Mouse (Mus musculus): ENCODE measurements around the gene Zfp688. TPM values are rescaled to one million over a fixed set of nuclear protein-coding genes. Genes with fewer than 3 reads are reported as not detected.
A peak's percentile ranks its signal among the peaks of the same experiment; 100 is the strongest.
"Not testable (repeated sequence)": the region's sequence is repeated elsewhere in the genome, so short reads cannot be mapped to it uniquely, and the experiment has no call there.

Gene Zfp688
- polyA plus RNA-seq, 1 experiment = 19.3 TPM

DNA sequence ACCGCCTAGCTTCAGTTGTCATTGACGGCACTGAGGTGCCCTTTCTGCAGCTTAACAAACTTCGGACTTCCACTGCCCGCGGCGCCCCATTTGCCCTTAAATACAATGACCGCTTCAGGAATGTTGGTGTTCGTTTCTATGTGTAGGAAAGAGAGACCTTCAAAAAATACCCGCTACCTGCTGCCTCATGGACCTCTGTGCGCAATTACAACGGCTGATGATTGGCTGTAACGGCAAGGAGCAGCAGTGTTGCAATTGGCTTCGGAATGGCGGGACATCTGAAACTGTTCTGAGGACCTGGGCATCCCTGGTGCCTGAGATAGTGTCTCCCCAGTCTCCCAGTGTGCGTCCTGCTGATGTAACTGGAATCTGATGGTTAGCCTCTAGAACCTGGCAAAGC is 379 bp upstream of the Zfp688 start:
- Histone ChIP-seq H3K27ac (ENCODE audit: insufficient read depth, low read length) (no peak overlapping the region), H3K4me1 (ENCODE audit: control insufficient read depth, insufficient read depth, low read length) (no peaks in the 10 kb centered on the region), H3K4me3 (ENCODE audit: insufficient read depth, low read length) (peak overlapping the region; percentile 83)
- no peak for TF ChIP-seq CTCF (IDR thresholded peaks at IDR 0.05; ENCODE audit: extremely low read depth, insufficient read depth, low read length)
- no peak for TF ChIP-seq POLR2A (IDR thresholded peaks at IDR 0.05; ENCODE audit: extremely low read depth, insufficient read depth, low read length)

DNA sequence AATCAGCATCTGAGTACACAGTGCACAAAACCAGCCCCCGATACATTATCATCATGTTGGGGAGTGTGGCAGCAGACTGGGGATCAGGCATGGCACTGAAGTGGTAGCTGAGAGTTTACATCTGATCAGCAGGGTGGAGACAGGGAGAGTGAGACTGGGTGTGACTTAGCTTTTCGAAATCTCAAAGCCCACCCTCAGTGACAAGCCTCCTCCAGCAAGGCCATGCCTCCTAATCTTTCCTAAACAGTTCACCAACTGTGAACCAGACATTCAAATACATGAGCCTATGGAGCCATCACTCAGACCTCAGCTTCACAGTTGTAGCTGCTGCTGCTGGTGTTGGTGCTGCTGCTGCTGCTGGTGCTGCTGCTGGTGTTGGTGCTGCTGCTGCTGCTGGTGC is 10.4 kb downstream of the Zfp688 start:
- no peak overlapping the region for H3K4me3 ChIP-seq (ENCODE audit: insufficient read depth, low read length)
- H3K4me1 ChIP-seq (ENCODE audit: control insufficient read depth, insufficient read depth, low read length) = no peaks in the 10 kb centered on the region
- TF ChIP-seq POLR2A (IDR thresholded peaks at IDR 0.05; ENCODE audit: extremely low read depth, insufficient read depth, low read length) (no peak), CTCF (IDR thresholded peaks at IDR 0.05; ENCODE audit: extremely low read depth, insufficient read depth, low read length) (no peak)
- no peak overlapping the region for H3K27ac ChIP-seq (ENCODE audit: insufficient read depth, low read length)

DNA sequence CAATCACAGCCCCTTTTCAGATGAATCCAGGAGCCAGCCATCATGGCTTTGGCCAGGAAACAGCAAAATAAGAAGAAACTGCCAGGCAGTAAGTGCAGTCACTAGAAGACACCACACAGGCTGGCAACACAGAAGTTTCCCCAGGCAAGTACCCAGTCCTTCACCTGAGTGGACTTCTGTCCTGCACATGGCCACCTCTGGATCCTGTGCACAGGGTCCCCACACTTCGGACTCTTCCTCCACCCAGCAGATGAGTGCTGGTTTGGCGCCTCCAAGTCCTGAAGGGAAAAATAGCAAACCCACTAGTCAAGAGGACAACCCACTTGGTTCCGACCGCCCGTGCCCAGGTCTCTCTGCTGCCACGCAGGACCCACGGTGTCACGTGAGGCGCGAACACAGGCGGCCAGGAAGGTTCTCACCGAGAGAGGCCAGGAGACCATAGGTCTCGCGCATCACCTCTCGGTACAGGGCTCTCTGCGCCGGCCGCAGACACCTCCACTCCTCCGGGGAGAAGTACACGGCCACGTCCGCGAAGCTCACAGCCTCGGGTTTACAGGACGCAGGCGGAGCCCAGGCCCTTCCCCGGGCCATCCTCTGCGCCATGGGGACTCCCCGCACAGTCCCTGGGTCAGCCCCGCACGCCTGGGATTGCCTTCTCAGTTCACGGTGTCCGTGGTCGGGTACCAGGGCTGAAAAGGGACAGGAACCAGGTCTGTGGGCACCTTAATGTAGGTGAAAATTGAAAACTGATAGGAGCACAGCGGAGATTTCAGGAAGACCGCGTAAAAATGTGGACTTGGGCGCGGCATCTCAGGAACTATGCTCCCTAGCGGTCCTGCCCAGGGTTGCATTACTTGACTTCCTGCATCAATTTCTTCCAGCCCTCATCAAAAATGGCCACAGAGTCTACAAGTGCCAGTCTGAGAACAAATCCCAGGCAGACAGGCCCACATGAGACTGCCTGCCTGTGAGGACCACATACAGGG is 15.6 kb downstream of the Zfp688 start, which contains the start of gene Zfp764:
Gene Zfp764, minus strand, starts transcription at position 821 of the 986 bp plus-strand sequence.
- TF ChIP-seq POLR2A (IDR thresholded peaks at IDR 0.05; ENCODE audit: extremely low read depth, insufficient read depth, low read length) (peak; percentile 50; the same call in 1 of the 2 replicates), CTCF (IDR thresholded peaks at IDR 0.05; ENCODE audit: extremely low read depth, insufficient read depth, low read length) (peak; percentile 63)
- Histone ChIP-seq H3K27ac (ENCODE audit: insufficient read depth, low read length) (0 out of 2 replicates have a peak within 1 kb of the TSS, but pooled peaks have one; percentile 30), H3K4me3 (ENCODE audit: insufficient read depth, low read length) (peak within 1 kb of the TSS; percentile 48)
- not testable (repeated sequence) for H3K4me1 ChIP-seq (ENCODE audit: control insufficient read depth, insufficient read depth, low read length)

DNA sequence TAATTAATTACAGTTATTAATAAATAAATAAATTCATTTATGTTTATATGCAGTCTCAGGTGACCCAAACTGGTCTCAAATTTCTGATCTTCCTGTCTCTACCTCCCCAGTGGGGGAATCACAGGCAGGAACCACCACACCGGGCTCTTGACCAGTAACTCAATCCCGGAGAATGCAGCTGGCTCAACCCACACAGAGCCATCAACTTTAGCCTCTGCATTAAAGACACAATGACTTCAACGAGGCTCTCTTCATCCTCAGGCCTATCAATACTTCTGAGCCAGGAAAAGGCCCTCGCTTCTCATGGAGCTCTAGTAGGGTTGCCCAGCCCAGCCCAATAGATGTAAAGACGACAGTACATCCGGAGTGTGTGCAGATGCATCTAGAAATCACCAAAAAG is 17.8 kb downstream of the Zfp688 start:
- not testable (repeated sequence) for H3K27ac ChIP-seq (ENCODE audit: insufficient read depth, low read length); H3K4me1 ChIP-seq (ENCODE audit: control insufficient read depth, insufficient read depth, low read length); H3K4me3 ChIP-seq (ENCODE audit: insufficient read depth, low read length)

DNA sequence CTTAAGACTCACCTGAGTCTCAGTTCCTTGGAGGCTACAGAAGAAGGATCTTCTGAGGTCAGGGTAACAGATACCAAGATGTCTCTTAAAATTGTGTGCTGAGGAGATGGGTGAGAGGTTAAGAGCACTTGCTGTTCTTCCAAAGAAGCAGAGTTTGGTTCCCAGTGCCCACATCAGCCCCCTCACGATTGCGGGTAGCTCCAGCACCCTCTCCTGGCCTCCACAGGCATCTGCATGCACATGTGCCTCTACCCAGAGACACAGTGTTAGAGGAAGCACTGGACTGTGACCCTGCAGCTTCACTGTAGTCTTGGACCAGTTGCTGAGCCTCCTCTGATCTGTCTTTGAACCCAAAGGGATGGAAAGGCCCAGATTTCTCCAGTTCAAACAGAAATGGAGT is 18.9 kb downstream of the Zfp688 start:
- H3K4me3 ChIP-seq (ENCODE audit: insufficient read depth, low read length) = no peak overlapping the region
- no peak overlapping the region for H3K27ac ChIP-seq (ENCODE audit: insufficient read depth, low read length)
- H3K4me1 ChIP-seq (ENCODE audit: control insufficient read depth, insufficient read depth, low read length) = peaks cover 2% of the 10 kb centered on the region; the same call in 1 of the 2 replicates
- TF ChIP-seq POLR2A (IDR thresholded peaks at IDR 0.05; ENCODE audit: extremely low read depth, insufficient read depth, low read length) (no peak), CTCF (IDR thresholded peaks at IDR 0.05; ENCODE audit: extremely low read depth, insufficient read depth, low read length) (no peak)

DNA sequence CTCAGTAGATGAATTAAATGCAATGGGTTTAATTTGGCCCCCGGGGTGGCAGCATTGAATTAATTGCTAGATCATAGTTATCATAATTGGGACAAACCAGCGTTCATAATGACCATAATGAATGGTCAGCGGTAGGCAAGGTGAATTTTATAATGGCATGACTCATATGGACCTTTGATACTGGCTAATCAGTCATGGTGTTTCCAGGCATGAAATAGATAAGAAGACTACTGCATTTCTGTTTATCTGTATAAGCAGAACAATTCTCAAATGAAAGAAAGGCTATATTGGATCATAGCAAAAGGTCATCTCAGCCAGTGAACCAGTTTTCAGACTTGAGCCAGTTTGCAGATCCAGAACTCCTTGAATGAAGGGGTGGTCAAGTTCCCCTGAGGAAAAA is 21.5 kb downstream of the Zfp688 start:
- TF ChIP-seq POLR2A (IDR thresholded peaks at IDR 0.05; ENCODE audit: extremely low read depth, insufficient read depth, low read length) (no peak), CTCF (IDR thresholded peaks at IDR 0.05; ENCODE audit: extremely low read depth, insufficient read depth, low read length) (no peak)
- Histone ChIP-seq H3K4me1 (ENCODE audit: control insufficient read depth, insufficient read depth, low read length) (no peaks in the 10 kb centered on the region), H3K27ac (ENCODE audit: insufficient read depth, low read length) (no peak overlapping the region), H3K4me3 (ENCODE audit: insufficient read depth, low read length) (no peak overlapping the region)

DNA sequence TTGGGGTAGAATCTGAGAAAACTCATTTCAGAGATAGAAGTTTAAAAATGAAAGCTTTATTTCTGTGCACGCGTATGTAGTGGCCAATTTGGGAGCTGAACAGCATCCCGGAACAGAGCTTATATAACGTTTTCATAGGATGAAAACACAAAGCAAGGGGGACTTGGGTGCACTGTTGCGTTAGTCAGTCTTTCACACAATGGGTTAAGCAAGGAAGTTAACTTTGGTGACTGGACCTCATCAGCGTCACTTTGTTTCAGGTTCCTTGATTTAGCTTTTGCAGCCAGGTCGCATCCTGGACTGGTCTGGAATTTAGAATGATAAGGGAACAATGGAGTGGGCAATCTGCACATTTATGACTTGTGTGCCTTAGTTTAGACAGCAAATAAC is 27.9 kb downstream of the Zfp688 start:
- Histone ChIP-seq H3K4me3 (ENCODE audit: insufficient read depth, low read length) (peak overlapping the region; percentile 53), H3K4me1 (ENCODE audit: control insufficient read depth, insufficient read depth, low read length) (peaks cover 6% of the 10 kb centered on the region; the same call in 1 of the 2 replicates), H3K27ac (ENCODE audit: insufficient read depth, low read length) (no peak overlapping the region)
- TF ChIP-seq POLR2A (IDR thresholded peaks at IDR 0.05; ENCODE audit: extremely low read depth, insufficient read depth, low read length) (no peak), CTCF (IDR thresholded peaks at IDR 0.05; ENCODE audit: extremely low read depth, insufficient read depth, low read length) (no peak)

DNA sequence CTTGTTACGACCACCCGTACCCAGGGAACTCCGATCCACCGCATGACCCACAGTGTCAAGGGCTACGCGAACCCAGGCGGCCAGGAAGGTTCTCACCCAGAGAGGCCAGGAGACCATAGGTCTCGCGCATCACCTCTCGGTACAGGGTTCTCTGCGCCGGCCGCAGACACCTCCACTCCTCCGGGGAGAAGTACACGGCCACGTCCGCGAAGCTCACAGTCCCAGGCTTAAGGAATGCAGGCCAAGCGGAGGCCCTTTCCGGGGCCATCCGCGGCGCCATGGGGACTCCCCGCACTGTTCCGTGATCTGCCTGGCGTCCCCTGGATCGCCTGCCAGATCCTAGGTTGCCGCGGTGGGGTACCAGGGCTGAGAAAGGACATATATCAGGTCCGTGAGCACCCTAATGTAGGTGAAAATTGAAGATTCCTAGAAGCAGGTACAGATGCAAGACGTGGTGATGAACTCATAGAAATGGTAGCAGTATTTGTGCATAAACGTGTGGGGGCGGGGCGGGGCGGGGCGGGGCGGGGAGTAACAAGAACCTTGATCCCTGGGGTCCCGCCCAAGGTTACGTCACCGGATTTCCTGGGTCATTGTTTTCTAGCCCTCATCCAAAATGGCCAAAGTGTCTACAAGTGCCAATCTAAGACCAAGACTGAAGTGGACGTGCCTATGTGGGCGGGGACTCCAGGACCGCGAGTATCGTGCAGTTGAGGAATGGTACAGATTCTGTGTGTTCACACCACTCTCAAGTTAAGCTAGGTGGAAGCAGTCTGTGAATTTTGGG is 28.5 kb downstream of the Zfp688 start, which contains the start of gene E430018J23Rik:
Gene E430018J23Rik, minus strand, starts transcription at position 473 of the 787 bp plus-strand sequence.
- H3K27ac ChIP-seq (ENCODE audit: insufficient read depth, low read length) = peak within 1 kb of the TSS; percentile 68
- H3K4me1 ChIP-seq (ENCODE audit: control insufficient read depth, insufficient read depth, low read length) = peaks cover 6% of the 10 kb centered on the region; the same call in 1 of the 2 replicates
- peak within 1 kb of the TSS; percentile 53 for H3K4me3 ChIP-seq (ENCODE audit: insufficient read depth, low read length)
- TF ChIP-seq CTCF (IDR thresholded peaks at IDR 0.05; ENCODE audit: extremely low read depth, insufficient read depth, low read length) (no peak), POLR2A (IDR thresholded peaks at IDR 0.05; ENCODE audit: extremely low read depth, insufficient read depth, low read length) (peak; percentile 78; the same call in 1 of the 2 replicates)

DNA sequence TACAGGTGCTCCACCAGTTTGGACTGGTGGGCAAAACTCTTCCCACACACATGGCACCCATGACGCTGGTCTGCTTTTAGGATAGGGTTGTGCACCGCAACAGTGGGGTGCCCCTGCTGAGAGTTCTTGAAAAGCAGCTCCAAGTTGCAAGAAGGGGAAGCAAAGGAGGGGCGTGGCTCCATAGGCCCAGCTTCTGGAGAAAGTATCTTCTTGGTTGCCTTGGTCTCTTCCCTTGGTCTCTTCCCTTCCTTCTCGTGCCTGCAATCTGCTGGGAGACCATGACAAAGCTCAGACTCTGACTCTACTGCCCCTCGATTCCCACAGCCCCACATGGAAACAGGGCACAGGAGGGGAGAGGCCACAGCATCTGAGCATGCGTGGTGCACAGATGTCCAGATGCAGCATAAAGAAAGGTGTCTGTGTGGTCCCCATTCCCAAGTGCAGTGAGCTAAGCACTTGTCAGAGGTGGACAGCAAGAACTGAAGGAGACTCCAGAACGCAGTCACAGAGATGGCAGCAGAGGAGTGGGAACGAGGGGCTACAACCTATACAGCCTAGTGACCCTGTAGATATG is 29.5 kb downstream of the Zfp688 start:
- Histone ChIP-seq H3K27ac (ENCODE audit: insufficient read depth, low read length) (no peak overlapping the region), H3K4me1 (ENCODE audit: control insufficient read depth, insufficient read depth, low read length) (peaks cover 6% of the 10 kb centered on the region; the same call in 1 of the 2 replicates)
- TF ChIP-seq POLR2A (IDR thresholded peaks at IDR 0.05; ENCODE audit: extremely low read depth, insufficient read depth, low read length) (no peak), CTCF (IDR thresholded peaks at IDR 0.05; ENCODE audit: extremely low read depth, insufficient read depth, low read length) (no peak)

More for the DNA sequence above, 29.5 kb downstream of the Zfp688 start:
- H3K4me3 ChIP-seq (ENCODE audit: insufficient read depth, low read length) = peak overlapping the region; percentile 53

Data from cortical plate, adult 2 months (tissue).